Mouse (Mus musculus): Measurements from ENCODE around the gene Nfic. TPM values are rescaled to one million over a fixed set of nuclear protein-coding genes. Genes with fewer than 3 reads are reported as not detected.

The Nfic gene
- polyA plus RNA-seq, 1 experiment from 2014 or later, result 16.6 TPM

DNA sequence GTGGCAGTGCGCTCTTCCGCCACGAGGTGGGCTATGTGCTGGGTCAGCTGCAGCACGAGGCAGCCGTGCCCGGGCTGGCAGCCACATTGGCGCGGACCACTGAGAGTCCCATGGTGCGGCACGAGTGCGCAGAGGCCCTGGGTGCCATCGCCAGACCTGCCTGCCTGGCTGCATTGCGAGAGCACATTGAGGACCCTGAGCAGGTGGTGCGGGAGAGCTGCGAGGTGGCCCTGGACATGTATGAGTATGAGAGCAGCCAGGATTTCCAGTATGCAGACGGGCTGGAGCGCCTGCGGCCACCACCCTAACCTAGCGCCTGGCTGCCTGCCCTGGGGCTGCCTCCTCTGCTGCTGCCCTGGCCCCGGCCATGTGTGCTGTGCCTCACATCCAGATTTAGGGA, 67.7 kb downstream of the Nfic start:
- no peak overlapping the region for H3K27ac ChIP-seq (ENCODE audit: low read depth, low read length)
- H3K9me3 ChIP-seq (replicated peaks; ENCODE audit: control insufficient read depth, low read length), result no peaks in the 10 kb centered on the region
- ATAC-seq (no peak), DNase-seq (ENCODE audit: low spot score) (no peak)
- H3K27me3 ChIP-seq (replicated peaks; ENCODE audit: control insufficient read depth, insufficient read depth, low read length), result no peaks in the 10 kb centered on the region
- 96% methylated on average over 20 of the region's 20 CpGs for WGBS
- H3K4me2 ChIP-seq (ENCODE audit: low read length), result no peak overlapping the region
- H3K36me3 ChIP-seq (ENCODE audit: control insufficient read depth, insufficient read depth, low read length), result peaks cover 38% of the 10 kb centered on the region
- H3K9ac ChIP-seq (ENCODE audit: low read length), result no peak overlapping the region
- H3K4me1 ChIP-seq (ENCODE audit: control insufficient read depth, insufficient read depth, low read length), result peaks cover 7% of the 10 kb centered on the region
- H3K4me3 ChIP-seq (ENCODE audit: low read depth, low read length), result no peak overlapping the region

DNA sequence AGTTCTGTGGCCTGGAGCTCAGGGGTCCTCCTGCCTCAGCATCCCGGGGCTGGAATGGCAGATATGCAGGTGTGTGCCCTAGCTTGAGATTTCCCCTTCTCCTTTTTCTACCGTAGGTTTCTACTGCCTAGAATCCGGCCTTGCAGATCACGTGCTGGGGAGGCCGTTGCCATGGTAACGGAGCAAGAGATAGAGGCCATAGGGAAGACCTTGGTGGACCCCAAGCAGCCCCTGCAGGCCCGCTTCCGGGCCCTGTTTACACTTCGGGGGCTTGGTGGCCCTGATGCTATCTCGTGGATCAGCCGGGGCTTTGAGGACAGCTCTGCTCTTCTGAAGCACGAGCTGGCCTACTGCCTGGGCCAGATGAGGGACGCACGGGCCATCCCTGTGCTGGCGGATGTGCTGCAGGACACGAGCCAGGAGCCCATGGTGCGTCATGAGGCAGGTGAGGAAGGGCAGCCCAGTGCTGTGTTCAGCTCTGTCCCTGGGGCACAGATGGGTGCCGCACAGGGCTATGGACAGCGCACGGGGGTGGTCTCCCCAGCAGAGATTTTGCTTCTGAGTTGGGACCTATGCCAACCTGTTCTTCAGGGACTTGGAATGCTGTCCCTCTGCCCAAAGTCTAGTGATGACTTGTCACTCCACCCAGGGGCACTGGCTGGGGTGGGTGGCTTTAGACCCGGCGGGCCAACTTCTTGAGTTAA, 69.7 kb downstream of the Nfic start:
- peaks cover 36% of the 10 kb centered on the region for H3K36me3 ChIP-seq (ENCODE audit: control insufficient read depth, insufficient read depth, low read length)
- no peak overlapping the region for H3K27ac ChIP-seq (ENCODE audit: low read depth, low read length)
- DNase-seq (ENCODE audit: low spot score) (no peak), ATAC-seq (no peak)
- H3K9me3 ChIP-seq (replicated peaks; ENCODE audit: control insufficient read depth, low read length), result no peaks in the 10 kb centered on the region
- H3K27me3 ChIP-seq (replicated peaks; ENCODE audit: control insufficient read depth, insufficient read depth, low read length), result no peaks in the 10 kb centered on the region
- 83% methylated on average over 22 of the region's 22 CpGs for WGBS
- peaks cover 7% of the 10 kb centered on the region for H3K4me1 ChIP-seq (ENCODE audit: control insufficient read depth, insufficient read depth, low read length)
- peak overlapping the region; percentile 79 for H3K4me2 ChIP-seq (ENCODE audit: low read length)
- 0 out of 2 replicates have a peak overlapping the region, but pooled peaks have one; percentile 77 for H3K9ac ChIP-seq (ENCODE audit: low read length)
- H3K4me3 ChIP-seq (ENCODE audit: low read depth, low read length), result no peak overlapping the region; the same call in 1 of the 2 replicates

DNA sequence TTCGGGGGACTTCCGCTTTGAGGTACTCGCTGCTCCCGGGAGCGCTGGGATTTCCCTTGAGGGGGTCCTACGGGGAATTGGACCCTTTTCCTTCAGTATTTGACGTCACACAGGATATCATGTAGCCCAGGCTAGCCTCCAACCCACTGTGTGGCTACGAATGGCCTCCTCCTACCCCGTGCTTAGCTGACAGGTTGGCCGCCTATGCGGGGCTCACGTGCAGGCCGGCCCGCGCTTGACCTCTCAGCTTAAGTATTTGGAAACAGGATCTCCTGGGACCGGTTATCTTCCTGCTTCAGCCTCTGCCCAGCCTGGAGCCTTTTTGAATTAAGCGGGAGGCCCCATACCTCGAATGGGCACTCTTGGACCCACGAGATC, 70.8 kb downstream of the Nfic start:
- H3K4me3 ChIP-seq (ENCODE audit: low read depth, low read length), result peak overlapping the region; percentile 77
- H3K4me1 ChIP-seq (ENCODE audit: control insufficient read depth, insufficient read depth, low read length), result peaks cover 7% of the 10 kb centered on the region
- WGBS, result 2% methylated on average over 19 of the region's 19 CpGs
- peaks cover 35% of the 10 kb centered on the region for H3K36me3 ChIP-seq (ENCODE audit: control insufficient read depth, insufficient read depth, low read length)
- H3K4me2 ChIP-seq (ENCODE audit: low read length), result peak overlapping the region; percentile 79
- ATAC-seq, result peak; percentile 24
- H3K27ac ChIP-seq (ENCODE audit: low read depth, low read length), result peak overlapping the region; percentile 81
- no peaks in the 10 kb centered on the region for H3K27me3 ChIP-seq (replicated peaks; ENCODE audit: control insufficient read depth, insufficient read depth, low read length)
- no peaks in the 10 kb centered on the region for H3K9me3 ChIP-seq (replicated peaks; ENCODE audit: control insufficient read depth, low read length)
- peak overlapping the region; percentile 77 for H3K9ac ChIP-seq (ENCODE audit: low read length)
- no peak for DNase-seq (ENCODE audit: low spot score)

DNA sequence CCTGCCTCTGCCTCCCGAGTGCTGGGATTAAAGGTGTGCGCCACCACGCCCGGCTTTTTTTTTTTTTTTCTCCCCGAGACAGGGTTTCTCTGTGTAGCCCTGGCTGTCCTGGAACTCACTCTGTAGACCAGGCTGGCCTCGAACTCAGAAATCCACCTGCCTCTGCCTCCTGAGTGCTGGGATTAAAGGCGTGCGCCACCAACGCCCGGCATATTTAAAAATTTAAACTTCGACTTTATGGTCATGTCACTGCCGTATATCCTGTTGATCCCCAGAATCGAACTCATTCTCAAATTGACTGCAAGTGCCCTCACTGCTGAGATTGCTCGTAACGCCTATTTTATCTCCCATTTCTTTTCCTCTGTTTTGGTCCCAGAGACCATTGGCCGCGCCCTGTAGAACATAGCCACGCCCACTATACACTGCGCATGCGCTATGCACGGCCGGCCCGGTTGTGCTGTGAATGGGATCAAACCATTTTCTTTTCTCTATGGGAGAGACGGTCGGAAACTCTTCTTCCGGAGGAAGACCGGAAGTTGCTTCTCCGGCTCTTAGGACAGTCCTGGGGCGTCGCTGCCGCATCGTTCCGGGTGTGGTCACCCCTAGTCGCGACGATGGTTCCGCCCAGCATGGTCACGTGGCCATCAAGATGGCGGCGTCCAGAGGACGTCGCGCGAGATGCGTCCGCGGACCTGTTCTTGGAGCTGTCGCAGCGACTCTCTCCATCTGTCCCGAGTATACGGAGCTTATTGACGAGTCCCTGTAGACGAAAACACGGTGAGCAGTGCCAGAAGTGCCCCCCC, 71.4 kb downstream of the Nfic start, which contains the start of the genes Dohh and Gm48551:
TSS of gene Dohh (plus strand) at position 627 of the 803 bp plus-strand sequence.
TSS of gene Gm48551 (plus strand) at position 665 of the 803 bp plus-strand sequence.
- H3K27me3 ChIP-seq (replicated peaks; ENCODE audit: control insufficient read depth, insufficient read depth, low read length), result no peaks in the 10 kb centered on the region
- WGBS, result 7% methylated on average over 52 of the region's 54 CpGs
- DNase-seq (ENCODE audit: low spot score) (peak; percentile 100), ATAC-seq (peak; percentile 97)
- H3K9me3 ChIP-seq (replicated peaks; ENCODE audit: control insufficient read depth, low read length), result no peaks in the 10 kb centered on the region
- peak within 1 kb of the TSS; percentile 79 for H3K4me2 ChIP-seq (ENCODE audit: low read length)
- H3K27ac ChIP-seq (ENCODE audit: low read depth, low read length), result peak within 1 kb of the TSS; percentile 81
- peaks cover 33% of the 10 kb centered on the region for H3K36me3 ChIP-seq (ENCODE audit: control insufficient read depth, insufficient read depth, low read length)
- peak within 1 kb of the TSS; percentile 77 for H3K9ac ChIP-seq (ENCODE audit: low read length)
- peaks cover 9% of the 10 kb centered on the region for H3K4me1 ChIP-seq (ENCODE audit: control insufficient read depth, insufficient read depth, low read length)
- peak within 1 kb of the TSS; percentile 77 for H3K4me3 ChIP-seq (ENCODE audit: low read depth, low read length)

DNA sequence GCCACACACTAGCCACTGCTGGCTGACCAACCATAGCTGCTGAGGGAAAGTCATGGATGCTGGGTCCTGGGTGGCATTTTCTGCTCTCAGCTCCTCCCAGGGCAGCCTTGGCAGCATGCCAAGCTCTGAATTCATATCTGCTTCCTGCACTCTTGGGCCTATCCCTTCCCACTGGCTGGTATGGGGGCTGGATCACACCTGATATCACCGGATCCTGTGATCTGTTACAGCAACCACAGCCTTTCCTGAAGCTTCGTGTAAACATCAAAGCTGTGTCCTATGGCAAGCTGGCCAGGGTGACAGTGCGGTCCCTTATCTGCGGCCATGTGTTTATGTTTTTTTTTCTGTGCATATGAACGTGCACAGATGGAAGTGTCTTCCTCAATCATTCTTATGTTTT, 73.4 kb downstream of the Nfic start:
- Histone ChIP-seq H3K36me3 (ENCODE audit: control insufficient read depth, insufficient read depth, low read length) (peaks cover 13% of the 10 kb centered on the region), H3K4me3 (ENCODE audit: low read depth, low read length) (no peak overlapping the region), H3K27me3 (replicated peaks; ENCODE audit: control insufficient read depth, insufficient read depth, low read length) (no peaks in the 10 kb centered on the region), H3K9me3 (replicated peaks; ENCODE audit: control insufficient read depth, low read length) (no peaks in the 10 kb centered on the region), H3K4me2 (ENCODE audit: low read length) (no peak overlapping the region), H3K9ac (ENCODE audit: low read length) (no peak overlapping the region), H3K4me1 (ENCODE audit: control insufficient read depth, insufficient read depth, low read length) (peaks cover 16% of the 10 kb centered on the region), H3K27ac (ENCODE audit: low read depth, low read length) (no peak overlapping the region)
- 90% methylated on average over 5 of the region's 5 CpGs for WGBS
- DNase-seq (ENCODE audit: low spot score) (no peak), ATAC-seq (no peak)

DNA sequence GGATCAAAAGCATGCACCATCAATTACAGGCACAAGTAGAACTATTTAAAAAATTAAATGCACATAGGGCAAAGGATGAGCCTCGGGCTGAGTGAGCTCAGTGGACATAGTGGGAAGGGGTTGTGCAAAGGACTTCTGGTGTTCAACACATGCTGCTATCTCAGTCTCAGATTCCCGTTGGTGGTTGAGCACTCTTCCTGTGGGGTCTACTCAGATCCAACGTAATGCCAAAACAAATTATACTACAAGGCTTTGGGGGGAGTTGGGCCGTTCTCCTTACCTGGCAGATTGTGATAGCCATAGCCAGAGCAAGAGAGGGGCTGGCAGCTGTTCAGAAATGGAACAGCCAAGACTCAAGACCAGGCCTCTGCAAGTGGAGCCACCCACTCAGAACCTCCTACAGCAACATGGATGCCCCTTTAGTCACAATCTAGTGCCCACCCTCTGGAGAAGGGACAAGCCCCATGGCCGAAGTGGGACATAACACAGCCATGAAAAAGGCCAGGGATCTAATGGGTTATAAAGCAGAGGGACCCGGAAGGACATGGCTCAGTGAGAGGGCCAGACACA, 75.5 kb downstream of the Nfic start:
- 0 out of 2 replicates have a peak, but pooled peaks cover 8% of the 10 kb centered on the region for H3K36me3 ChIP-seq (ENCODE audit: control insufficient read depth, insufficient read depth, low read length)
- H3K4me3 ChIP-seq (ENCODE audit: low read depth, low read length), result no peak overlapping the region
- H3K27ac ChIP-seq (ENCODE audit: low read depth, low read length), result no peak overlapping the region
- H3K4me1 ChIP-seq (ENCODE audit: control insufficient read depth, insufficient read depth, low read length), result peaks cover 18% of the 10 kb centered on the region
- WGBS, result 90% methylated on average over 6 of the region's 6 CpGs
- no peak for ATAC-seq
- no peak for DNase-seq (ENCODE audit: low spot score)
- H3K9me3 ChIP-seq (replicated peaks; ENCODE audit: control insufficient read depth, low read length), result no peaks in the 10 kb centered on the region
- H3K27me3 ChIP-seq (replicated peaks; ENCODE audit: control insufficient read depth, insufficient read depth, low read length), result no peaks in the 10 kb centered on the region
- H3K9ac ChIP-seq (ENCODE audit: low read length), result no peak overlapping the region
- no peak overlapping the region for H3K4me2 ChIP-seq (ENCODE audit: low read length)

DNA sequence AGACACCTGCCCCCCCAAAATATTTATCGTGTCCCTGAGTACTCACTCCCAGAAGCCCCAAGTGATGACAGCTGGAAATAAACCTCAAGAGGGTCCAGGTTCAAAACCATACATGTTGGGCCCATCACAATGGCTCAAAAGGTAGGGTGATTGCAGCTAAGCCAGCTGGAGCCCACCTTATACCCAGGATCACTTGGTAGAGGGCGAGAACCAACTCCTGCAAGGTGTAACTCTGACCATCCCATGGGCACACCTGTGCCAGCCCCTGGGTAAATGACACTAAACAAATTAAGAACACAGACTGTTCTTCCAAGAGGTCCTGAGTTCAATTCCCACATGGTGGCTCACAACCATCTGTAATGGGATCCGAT, 76.3 kb downstream of the Nfic start:
- Histone ChIP-seq H3K9me3 (replicated peaks; ENCODE audit: control insufficient read depth, low read length) (no peaks in the 10 kb centered on the region), H3K4me2 (ENCODE audit: low read length) (peak overlapping the region; percentile 59), H3K4me1 (ENCODE audit: control insufficient read depth, insufficient read depth, low read length) (peaks cover 18% of the 10 kb centered on the region), H3K36me3 (ENCODE audit: control insufficient read depth, insufficient read depth, low read length) (peaks cover 14% of the 10 kb centered on the region), H3K4me3 (ENCODE audit: low read depth, low read length) (peak overlapping the region; percentile 78), H3K27me3 (replicated peaks; ENCODE audit: control insufficient read depth, insufficient read depth, low read length) (no peaks in the 10 kb centered on the region), H3K9ac (ENCODE audit: low read length) (peak overlapping the region; percentile 59), H3K27ac (ENCODE audit: low read depth, low read length) (peak overlapping the region; percentile 76)
- WGBS, result 59% methylated on average over 3 of the region's 3 CpGs
- no peak for DNase-seq (ENCODE audit: low spot score)
- ATAC-seq, result no peak

DNA sequence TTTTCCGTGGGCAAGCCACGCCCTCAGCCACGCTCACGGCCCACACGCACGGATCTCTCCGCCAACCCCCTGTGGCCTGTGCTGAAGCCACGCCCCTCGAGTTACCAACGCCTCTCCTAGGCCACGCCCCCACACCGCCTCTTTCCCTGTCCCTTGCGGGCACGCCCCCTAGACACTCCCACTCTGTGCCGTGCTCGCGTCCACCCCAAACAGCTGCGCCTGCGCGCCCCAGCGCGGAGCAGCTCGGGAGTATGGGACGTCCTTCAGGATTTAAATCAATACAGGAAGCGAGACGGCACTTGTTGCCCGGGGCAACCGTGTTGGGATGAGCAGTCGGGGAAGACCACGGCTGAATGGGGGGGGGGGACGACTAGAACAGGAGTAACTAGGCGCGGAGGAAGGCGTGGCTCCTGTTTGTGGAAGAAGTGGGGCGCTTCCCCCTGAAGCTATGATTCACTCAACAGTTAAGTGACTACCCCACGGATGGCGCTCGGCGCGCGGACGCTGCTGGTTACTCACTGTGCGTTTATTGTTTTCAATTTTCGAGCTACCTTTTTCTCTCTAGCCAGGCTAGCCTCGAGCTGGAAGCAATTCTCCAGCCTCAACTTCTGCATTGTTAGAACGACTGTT, 76.8 kb downstream of the Nfic start:
- no peaks in the 10 kb centered on the region for H3K27me3 ChIP-seq (replicated peaks; ENCODE audit: control insufficient read depth, insufficient read depth, low read length)
- DNase-seq (ENCODE audit: low spot score) (peak; percentile 100), ATAC-seq (peak; percentile 97)
- peak overlapping the region; percentile 59 for H3K4me2 ChIP-seq (ENCODE audit: low read length)
- H3K9ac ChIP-seq (ENCODE audit: low read length), result peak overlapping the region; percentile 94
- under 1% methylated on average over 46 of the region's 46 CpGs for WGBS
- peaks cover 18% of the 10 kb centered on the region for H3K4me1 ChIP-seq (ENCODE audit: control insufficient read depth, insufficient read depth, low read length)
- no peaks in the 10 kb centered on the region for H3K9me3 ChIP-seq (replicated peaks; ENCODE audit: control insufficient read depth, low read length)
- peak overlapping the region; percentile 76 for H3K27ac ChIP-seq (ENCODE audit: low read depth, low read length)
- peak overlapping the region; percentile 78 for H3K4me3 ChIP-seq (ENCODE audit: low read depth, low read length)
- peaks cover 19% of the 10 kb centered on the region for H3K36me3 ChIP-seq (ENCODE audit: control insufficient read depth, insufficient read depth, low read length)

All from forebrain, embryonic 14.5 days (tissue).